Comparison of ENCODE assay signal across 12 mouse cellular contexts in the genomic region with DNA sequence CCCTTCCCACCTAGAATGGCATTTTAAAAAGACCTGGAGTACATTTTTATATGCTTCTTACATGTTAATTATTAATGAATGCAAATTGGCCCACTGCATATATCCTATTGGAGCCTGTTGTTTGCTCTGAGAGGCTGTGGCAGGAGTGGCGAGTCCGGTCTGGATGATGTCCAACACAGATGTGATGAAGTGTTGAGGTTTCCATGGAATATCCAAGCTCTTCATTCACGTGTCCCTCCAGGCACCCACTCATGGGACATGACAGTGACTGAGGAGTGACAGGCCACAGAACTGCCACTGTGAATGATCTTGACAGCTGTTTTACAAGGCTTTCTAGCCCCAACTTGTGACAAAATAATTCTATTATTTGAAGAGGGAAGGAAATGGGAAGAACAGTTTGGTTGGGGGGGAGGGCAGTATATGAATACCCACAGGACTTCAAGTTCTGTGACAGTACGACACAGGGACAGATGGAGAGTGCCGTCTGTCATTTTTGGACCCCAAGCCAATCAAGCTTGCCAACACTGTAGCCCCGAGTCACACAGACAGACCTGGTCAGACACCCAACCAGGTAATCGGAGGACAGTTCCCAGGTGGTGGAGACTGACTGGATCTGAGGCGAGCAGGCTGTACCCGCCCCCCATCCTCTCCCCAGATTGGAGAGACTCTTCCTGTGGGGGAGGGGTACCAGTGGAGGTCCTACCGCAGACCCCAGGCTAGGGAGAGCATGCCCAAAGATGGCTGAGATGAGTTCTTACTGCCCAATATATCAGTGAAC.
DNase-seq lines count a peak whose midpoint lies in the region; ATAC-seq lines count a peak whose summit lies in the region.
"Had no signal": no experiment of that assay in that cellular context is flagged by ENCODE, and none has a peak within 500 bp of the region (broad histone marks: within the 10 kb centered on the region; RNA-seq: fewer than 3 reads in every experiment).

No protein-coding gene starts in this region.

- peak; percentile 85 for DNase-seq in heart, adult 11 months
- DNase-seq in heart, adult 18-20 months = no peak
- DNase-seq in midbrain, embryonic 14.5 days = peak; percentile 24
- DNase-seq in Muller cell, postnatal 12 days (ENCODE audit: inconsistent ontology term) = no peak
- no peak for DNase-seq in urinary bladder, adult 18-20 months (ENCODE audit: low spot score in 2 of 2)
- DNase-seq in adrenal gland, postnatal 25 days = no peak
- DNase-seq: right cerebral cortex, postnatal 25 days had no signal

- H3K4me3 ChIP-seq in embryonic facial prominence, embryonic 12.5 days = no peak overlapping the region
- no peak overlapping the region for H3K4me3 ChIP-seq in kidney, embryonic 16.5 days (ENCODE audit: low read length)
- no peak overlapping the region for H3K4me3 ChIP-seq in midbrain, embryonic 14.5 days (replicated peaks; ENCODE audit: low read depth, low read length)
- H3K4me3 ChIP-seq: embryonic facial prominence, embryonic 13.5 days; heart, embryonic 15.5 days; limb, embryonic 15.5 days had no signal

- H3K27me3 ChIP-seq in embryonic facial prominence, embryonic 12.5 days = no peaks in the 10 kb centered on the region
- H3K27me3 ChIP-seq in kidney, embryonic 16.5 days (ENCODE audit: insufficient read depth, low read length) = no peaks in the 10 kb centered on the region
- no peaks in the 10 kb centered on the region for H3K27me3 ChIP-seq in midbrain, embryonic 14.5 days (ENCODE audit: control insufficient read depth, insufficient read depth, low read length)
- H3K27me3 ChIP-seq: embryonic facial prominence, embryonic 13.5 days; heart, embryonic 15.5 days; limb, embryonic 15.5 days had no signal

- peaks cover 12% of the 10 kb centered on the region; the same call in 1 of the 2 replicates for H3K4me1 ChIP-seq in embryonic facial prominence, embryonic 12.5 days
- peaks cover 24% of the 10 kb centered on the region for H3K4me1 ChIP-seq in kidney, embryonic 16.5 days (ENCODE audit: insufficient read depth, low read length)
- H3K4me1 ChIP-seq in midbrain, embryonic 14.5 days (ENCODE audit: control insufficient read depth, insufficient read depth, low read length) = peaks cover 12% of the 10 kb centered on the region
- H3K4me1 ChIP-seq: heart, embryonic 15.5 days had no signal

- 70% methylated on average over 10 of the region's 10 CpGs for WGBS in embryonic facial prominence, embryonic 12.5 days
- WGBS in kidney, embryonic 16.5 days = 70% methylated on average over 10 of the region's 10 CpGs
- WGBS in midbrain, embryonic 14.5 days = 60% methylated on average over 10 of the region's 10 CpGs

- 0 out of 2 replicates have a peak, but pooled peaks cover 3% of the 10 kb centered on the region for H3K9me3 ChIP-seq in embryonic facial prominence, embryonic 12.5 days
- no peaks in the 10 kb centered on the region for H3K9me3 ChIP-seq in kidney, embryonic 16.5 days (ENCODE audit: low read length)
- no peaks in the 10 kb centered on the region for H3K9me3 ChIP-seq in midbrain, embryonic 14.5 days (ENCODE audit: control insufficient read depth, low read length)
- H3K9me3 ChIP-seq: embryonic facial prominence, embryonic 13.5 days; heart, embryonic 15.5 days; limb, embryonic 15.5 days had no signal

- H3K27ac ChIP-seq in embryonic facial prominence, embryonic 12.5 days = no peak overlapping the region
- peak overlapping the region; percentile 37; the same call in 1 of the 2 replicates for H3K27ac ChIP-seq in kidney, embryonic 16.5 days (ENCODE audit: low read length)
- no peak overlapping the region for H3K27ac ChIP-seq in midbrain, embryonic 14.5 days (replicated peaks; ENCODE audit: low read depth, low read length)
- H3K27ac ChIP-seq: embryonic facial prominence, embryonic 13.5 days; heart, embryonic 15.5 days; limb, embryonic 15.5 days had no signal

- peaks cover 10% of the 10 kb centered on the region; the same call in 1 of the 2 replicates for H3K36me3 ChIP-seq in embryonic facial prominence, embryonic 12.5 days
- peaks cover 12% of the 10 kb centered on the region; the same call in 1 of the 2 replicates for H3K36me3 ChIP-seq in kidney, embryonic 16.5 days (ENCODE audit: insufficient read depth, low read length)
- no peaks in the 10 kb centered on the region for H3K36me3 ChIP-seq in midbrain, embryonic 14.5 days (ENCODE audit: control insufficient read depth, insufficient read depth, low read length)
- H3K36me3 ChIP-seq: heart, embryonic 15.5 days had no signal

- no peak overlapping the region for H3K9ac ChIP-seq in embryonic facial prominence, embryonic 12.5 days
- no peak overlapping the region for H3K9ac ChIP-seq in kidney, embryonic 16.5 days (replicated peaks; ENCODE audit: low read length)
- H3K9ac ChIP-seq in midbrain, embryonic 14.5 days (replicated peaks; ENCODE audit: low read length) = no peak overlapping the region
- H3K9ac ChIP-seq: embryonic facial prominence, embryonic 13.5 days; heart, embryonic 15.5 days; limb, embryonic 15.5 days had no signal

- H3K4me2 ChIP-seq in embryonic facial prominence, embryonic 12.5 days (replicated peaks) = no peak overlapping the region
- no peak overlapping the region for H3K4me2 ChIP-seq in kidney, embryonic 16.5 days (replicated peaks; ENCODE audit: low read depth, low read length)
- peak overlapping the region; percentile 16; the same call in 1 of the 2 replicates for H3K4me2 ChIP-seq in midbrain, embryonic 14.5 days (ENCODE audit: low read length)
- H3K4me2 ChIP-seq: embryonic facial prominence, embryonic 13.5 days; heart, embryonic 15.5 days; limb, embryonic 15.5 days had no signal

- peak; percentile 23; the same call in 1 of the 2 replicates for ATAC-seq in embryonic facial prominence, embryonic 12.5 days (ENCODE audit: insufficient number of reproducible peaks, insufficient read depth, low FRiP score, low TSS enrichment)
- ATAC-seq in kidney, embryonic 16.5 days (ENCODE audit: low FRiP score, low TSS enrichment) = 0 out of 2 replicates have a peak, but pooled peaks have one; percentile 13
- ATAC-seq in midbrain, embryonic 14.5 days (ENCODE audit: low FRiP score, low TSS enrichment) = 0 out of 2 replicates have a peak, but pooled peaks have one; percentile 15

Comparison
In these comparisons a context has a peak if more than half of its experiments do, and no peak if none do; other contexts are left out.
1. DNase-seq: peak in heart, adult 11 months (single experiment) and midbrain, embryonic 14.5 days (single experiment); none in heart, adult 18-20 months (0 of 2), Muller cell, postnatal 12 days (single experiment), urinary bladder, adult 18-20 months (0 of 2) and adrenal gland, postnatal 25 days (single experiment).
2. Peak in every context shown above with its lines, with median percentiles within 50 percentile points of each other: ATAC-seq.